Mouse (Mus musculus): ENCODE measurements around the gene Fam114a1.

The Fam114a1 gene

GRCm38 (mm10) chr5:65047285-65047855 lies 77.5 kb downstream of the Fam114a1 start:
- DNase-seq (ENCODE audit: extremely low read depth, insufficient read length, low spot score), result no peak

- DNase-seq (ENCODE audit: extremely low read depth, insufficient read length, low spot score), result no peak
Observed at GRCm38 (mm10) chr5:65049880-65050279, 80.0 kb downstream of the Fam114a1 start.

- DNase-seq (ENCODE audit: extremely low read depth, insufficient read length, low spot score), result no peak
Observed at GRCm38 (mm10) chr5:65051513-65051912, 81.6 kb downstream of the Fam114a1 start.

- DNase-seq (ENCODE audit: extremely low read depth, insufficient read length, low spot score), result no peak
Observed at GRCm38 (mm10) chr5:65057596-65057995, 87.7 kb downstream of the Fam114a1 start.

GRCm38 (mm10) chr5:65059806-65060205 lies 89.9 kb downstream of the Fam114a1 start:
- DNase-seq (ENCODE audit: extremely low read depth, insufficient read length, low spot score), result no peak

GRCm38 (mm10) chr5:65062236-65062635 lies 92.4 kb downstream of the Fam114a1 start:
- DNase-seq (ENCODE audit: extremely low read depth, insufficient read length, low spot score), result no peak

GRCm38 (mm10) chr5:65063266-65063665 lies 93.4 kb downstream of the Fam114a1 start:
- no peak for DNase-seq (ENCODE audit: extremely low read depth, insufficient read length, low spot score)

GRCm38 (mm10) chr5:65068166-65068565 lies 98.3 kb downstream of the Fam114a1 start:
- DNase-seq (ENCODE audit: extremely low read depth, insufficient read length, low spot score), result no peak

- DNase-seq (ENCODE audit: extremely low read depth, insufficient read length, low spot score), result no peak
Observed at GRCm38 (mm10) chr5:65069872-65070271, 100.0 kb downstream of the Fam114a1 start.

GRCm38 (mm10) chr5:65071689-65072118 lies 101.8 kb downstream of the Fam114a1 start:
- no peak for DNase-seq (ENCODE audit: extremely low read depth, insufficient read length, low spot score)

- no peak for DNase-seq (ENCODE audit: extremely low read depth, insufficient read length, low spot score)
Observed at GRCm38 (mm10) chr5:65073247-65073646, 103.4 kb downstream of the Fam114a1 start.

GRCm38 (mm10) chr5:65074693-65075092 lies 104.8 kb downstream of the Fam114a1 start:
- DNase-seq (ENCODE audit: extremely low read depth, insufficient read length, low spot score), result no peak

- no peak for DNase-seq (ENCODE audit: extremely low read depth, insufficient read length, low spot score)
Observed at GRCm38 (mm10) chr5:65076087-65076486, 106.2 kb downstream of the Fam114a1 start.

GRCm38 (mm10) chr5:65076748-65077147 lies 106.9 kb downstream of the Fam114a1 start:
- DNase-seq (ENCODE audit: extremely low read depth, insufficient read length, low spot score), result no peak

- no peak for DNase-seq (ENCODE audit: extremely low read depth, insufficient read length, low spot score)
Observed at GRCm38 (mm10) chr5:65078081-65078480, 108.2 kb downstream of the Fam114a1 start.

GRCm38 (mm10) chr5:65079881-65080280 lies 110.0 kb downstream of the Fam114a1 start:
- no peak for DNase-seq (ENCODE audit: extremely low read depth, insufficient read length, low spot score)

GRCm38 (mm10) chr5:65081836-65082235 lies 112.0 kb downstream of the Fam114a1 start:
- no peak for DNase-seq (ENCODE audit: extremely low read depth, insufficient read length, low spot score)

GRCm38 (mm10) chr5:65086522-65086921 lies 116.7 kb downstream of the Fam114a1 start:
- DNase-seq (ENCODE audit: extremely low read depth, insufficient read length, low spot score), result peak; percentile 50

- DNase-seq (ENCODE audit: extremely low read depth, insufficient read length, low spot score), result no peak
Observed at GRCm38 (mm10) chr5:65089707-65090106, 119.8 kb downstream of the Fam114a1 start.

- no peak for DNase-seq (ENCODE audit: extremely low read depth, insufficient read length, low spot score)
Observed at GRCm38 (mm10) chr5:65091184-65091858, 121.5 kb downstream of the Fam114a1 start.

Measured in 3134 (cell line).